Mouse (Mus musculus) forebrain, postnatal 0 days (tissue): ENCODE data around the gene Bod1l. TPM values are rescaled to one million over a fixed set of nuclear protein-coding genes. Genes with fewer than 3 reads are reported as not detected.

Source experiments
- ATAC-seq: fragments of 200-750 bp; cut with Nextera tagmentation; 2 replicates; pipeline ENCODE4 v1.8.0; 2017; ENCODE audit warnings: mild to moderate bottlenecking, moderate library complexity
- DNase-seq: peaks from one replicate; pipeline ENCODE4 v3.0.0-alpha.2; 2015
- H3K27ac ChIP-seq: fragments of 300-500 bp; sonication (generic); 2 replicates; pipeline ENCODE4 v1.5.1; 2014; ENCODE audit warnings: low read depth, mild to moderate bottlenecking, antibody characterized with exemption, low read length, moderate library complexity, mixed read lengths
- H3K27me3 ChIP-seq: fragments of 300-500 bp; sonication (generic); 2 replicates; pipeline ENCODE4 v1.6.1; 2014; ENCODE audit warnings: mild to moderate bottlenecking, low read length, mixed read lengths; ENCODE audit not compliant: insufficient read depth
- H3K36me3 ChIP-seq: fragments of 300-500 bp; sonication (generic); 2 replicates; pipeline ENCODE4 v1.6.1; 2014; ENCODE audit warnings: mild to moderate bottlenecking, moderate library complexity; ENCODE audit not compliant: insufficient read depth
- H3K4me1 ChIP-seq: fragments of 300-500 bp; sonication (generic); 2 replicates; pipeline ENCODE4 v1.6.1; 2014; ENCODE audit warnings: antibody characterized with exemption; ENCODE audit not compliant: insufficient read depth
- H3K4me2 ChIP-seq: fragments of 300-500 bp; sonication (generic); 2 replicates; pipeline ENCODE4 v1.6.1; 2014; ENCODE audit warnings: low read depth, mild to moderate bottlenecking, moderate library complexity
- H3K4me3 ChIP-seq: fragments of 300-500 bp; sonication (generic); 2 replicates; pipeline ENCODE4 v1.5.1; 2014; ENCODE audit warnings: low read depth, low read length, mixed read lengths
- H3K9ac ChIP-seq: fragments of 300-500 bp; sonication (generic); 2 replicates; pipeline ENCODE4 v1.6.1; 2014; ENCODE audit warnings: mild to moderate bottlenecking
- H3K9me3 ChIP-seq: fragments of 300-500 bp; sonication (generic); 2 replicates; pipeline ENCODE4 v1.6.1; 2016; ENCODE audit warnings: low read length
- CTCF ChIP-seq: sonication (generic); IDR thresholded peaks from 2 replicates; pipeline ENCODE4 v1.5.1; 2016; ENCODE audit warnings: antibody characterized with exemption, control low read depth, low read depth
- WGBS: fragments of 180-500 bp; shearing (Covaris S2); extraction: QIAGEN DNeasy Blood & Tissue Kit; methylation state at CpG from one replicate; pipeline ENCODE4 v1.1.7; 2014; 5-methylcytosine and 5-hydroxymethylcytosine counted together
- polyA plus RNA-seq: library from polyadenylated mRNA; unstranded; fragments of >200 nt; fragmentation: Nextera tagmentation; extraction: Ambion mirVana; gene quantifications from 2 replicates; pipeline ENCODE4 v1.2.1, GENCODE M21; 2015
- total RNA-seq: library from RNA; depleted of rRNA; stranded (reverse); fragments of >200 nt; gene quantifications from 2 replicates; pipeline ENCODE4 v1.2.3, GENCODE M21; 2014

Bod1l gene
- total and polyA plus RNA-seq, 2 experiments from 2014 or later = 23.5 to 24.5 TPM

GRCm38 (mm10) chr5:41775273-41775672, 68.8 kb downstream of the Bod1l start:
- no peaks in the 10 kb centered on the region for H3K36me3 ChIP-seq
- no peaks in the 10 kb centered on the region for H3K9me3 ChIP-seq

GRCm38 (mm10) chr5:41768382-41769040, 75.6 kb downstream of the Bod1l start:
- DNase-seq (peak; percentile 95), ATAC-seq (peak; percentile 87)
- whole genome bisulfite sequencing = 3% methylated on average over 21 of the region's 21 CpGs
- no peaks in the 10 kb centered on the region for H3K9me3 ChIP-seq
- H3K4me2 ChIP-seq = peak overlapping the region; percentile 35
- peak; percentile 99 for TF ChIP-seq CTCF
- H3K36me3 ChIP-seq = no peaks in the 10 kb centered on the region
- H3K4me1 ChIP-seq = no peaks in the 10 kb centered on the region
- no peak overlapping the region for H3K27ac ChIP-seq
- peaks cover 41% of the 10 kb centered on the region for H3K27me3 ChIP-seq
- H3K4me3 ChIP-seq = peak overlapping the region; percentile 24
- H3K9ac ChIP-seq = no peak overlapping the region; the same call in 1 of the 2 replicates

More at GRCm38 (mm10) chr5:41775273-41775672, 68.8 kb downstream of the Bod1l start:
- H3K9ac ChIP-seq = no peak overlapping the region
- H3K27ac ChIP-seq = no peak overlapping the region
- TF ChIP-seq CTCF = no peak
- WGBS = 82% methylated on average over 3 of the region's 3 CpGs
- no peak for ATAC-seq
- no peak overlapping the region for H3K4me3 ChIP-seq
- no peaks in the 10 kb centered on the region for H3K4me1 ChIP-seq
- H3K27me3 ChIP-seq = no peaks in the 10 kb centered on the region; the same call in 1 of the 2 replicates
- H3K4me2 ChIP-seq = no peak overlapping the region
- no peak for DNase-seq

GRCm38 (mm10) chr5:41767296-41768200, 76.6 kb downstream of the Bod1l start:
- H3K27ac ChIP-seq = no peak overlapping the region
- no peak overlapping the region for H3K9ac ChIP-seq
- H3K36me3 ChIP-seq = no peaks in the 10 kb centered on the region
- WGBS = 6% methylated on average over 33 of the region's 33 CpGs
- H3K4me3 ChIP-seq = peak overlapping the region; percentile 24; the same call in 1 of the 2 replicates
- no peak for ATAC-seq
- no peaks in the 10 kb centered on the region for H3K4me1 ChIP-seq
- H3K4me2 ChIP-seq = peak overlapping the region; percentile 35; the same call in 1 of the 2 replicates
- TF ChIP-seq CTCF = no peak
- H3K27me3 ChIP-seq = peaks cover 50% of the 10 kb centered on the region
- peak; percentile 33 for DNase-seq
- H3K9me3 ChIP-seq = no peaks in the 10 kb centered on the region

GRCm38 (mm10) chr5:41766406-41767010, 77.6 kb downstream of the Bod1l start:
- no peak overlapping the region for H3K4me2 ChIP-seq
- H3K27ac ChIP-seq = no peak overlapping the region
- no peak overlapping the region for H3K4me3 ChIP-seq
- ATAC-seq = no peak
- H3K36me3 ChIP-seq = no peaks in the 10 kb centered on the region
- H3K4me1 ChIP-seq = no peaks in the 10 kb centered on the region
- H3K9me3 ChIP-seq = no peaks in the 10 kb centered on the region
- TF ChIP-seq CTCF = no peak
- peaks cover 61% of the 10 kb centered on the region for H3K27me3 ChIP-seq
- peak; percentile 33 for DNase-seq
- 4% methylated on average over 27 of the region's 27 CpGs for WGBS
- no peak overlapping the region for H3K9ac ChIP-seq

- DNase-seq = peak; percentile 78
- no peak for ATAC-seq
- Histone ChIP-seq H3K9ac (no peak overlapping the region), H3K4me2 (no peak overlapping the region), H3K27ac (no peak overlapping the region), H3K4me3 (no peak overlapping the region), H3K9me3 (no peaks in the 10 kb centered on the region), H3K4me1 (no peaks in the 10 kb centered on the region), H3K36me3 (no peaks in the 10 kb centered on the region), H3K27me3 (peaks cover 68% of the 10 kb centered on the region)
- TF ChIP-seq CTCF = no peak
- WGBS = 1% methylated on average over 14 of the region's 14 CpGs
Observed at GRCm38 (mm10) chr5:41765626-41766405, 78.3 kb downstream of the Bod1l start.
